Mouse (Mus musculus): Measurements from ENCODE around the gene Fam131a.

DNA sequence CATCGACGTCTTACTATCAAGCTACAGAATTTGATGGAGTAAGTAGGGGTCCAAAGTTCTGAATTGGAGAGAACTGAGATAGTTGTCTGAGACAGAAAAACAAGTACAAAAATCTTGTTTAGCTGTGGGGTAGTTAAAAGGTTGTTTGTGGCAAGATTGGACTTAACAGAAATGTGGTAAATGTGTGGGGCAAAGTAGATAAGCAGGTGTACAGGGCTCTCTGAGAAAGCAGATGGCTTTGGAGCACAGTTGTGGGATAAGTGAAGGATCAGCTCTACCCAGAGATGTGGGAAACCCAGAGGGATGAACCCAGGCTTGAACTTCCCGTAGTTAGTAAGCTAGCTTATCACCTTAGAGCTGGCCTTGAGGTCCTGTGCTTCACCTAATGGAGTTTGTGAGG lies 2.3 kb upstream of the Fam131a start:
- no peak for TF ChIP-seq POLR2A (IDR thresholded peaks at IDR 0.05; ENCODE audit: borderline replicate concordance, extremely low read depth, insufficient read depth, insufficient read length, poor library complexity, severe bottlenecking)
- TF ChIP-seq CTCF (IDR thresholded peaks at IDR 0.05; ENCODE audit: borderline replicate concordance, extremely low read depth, insufficient read depth, insufficient read length) = no peak

All from brain, embryonic 14.5 days (tissue).